Mouse (Mus musculus) adrenal gland, adult 18-20 months (tissue): Measurements from ENCODE around the gene Spats2. TPM values are rescaled to one million over a fixed set of nuclear protein-coding genes. Genes with fewer than 3 reads are reported as not detected.
"Not testable (repeated sequence)": the region's sequence is repeated elsewhere in the genome, so short reads cannot be mapped to it uniquely, and the experiment has no call there.

ENCODE experiments used
- DNase-seq, 2 experiments: peaks; one replicate each; pipeline ENCODE4 v3.0.0; 2021 to 2022; ENCODE audit warnings: low spot score in 2 of 2
- total RNA-seq, 2 experiments: library from RNA; stranded (reverse); gene quantifications; 1 replicate in 1 of 2; 2 replicates in 1 of 2; pipeline ENCODE4 v1.2.3; 2021

Spats2 gene
- total RNA-seq, 2 experiments from 2014 or later = 10.4 to 10.6 TPM

GRCm38 (mm10) chr15:99222794-99223584 lies 97.3 kb downstream of the Spats2 start:
- DNase-seq = no peak

- DNase-seq = peak; percentile 53 to 66
Measured at GRCm38 (mm10) chr15:99223585-99224207, 98.0 kb downstream of the Spats2 start.

- DNase-seq = peak; percentile 43 to 53
Measured at GRCm38 (mm10) chr15:99224208-99224911, 98.6 kb downstream of the Spats2 start, which contains the start of gene Kcnh3. TSS of gene Kcnh3 (plus strand) at chr15:99224861.

- DNase-seq = peak in 1 of 2 experiments; percentile 12
Measured at GRCm38 (mm10) chr15:99225081-99225810, 99.5 kb downstream of the Spats2 start.

- DNase-seq = no peak
Measured at GRCm38 (mm10) chr15:99226090-99226489, 100.4 kb downstream of the Spats2 start.

GRCm38 (mm10) chr15:99231998-99232397 lies 106.3 kb downstream of the Spats2 start:
- no peak for DNase-seq

- DNase-seq = no peak
Measured at GRCm38 (mm10) chr15:99233719-99234118, 108.0 kb downstream of the Spats2 start.

- no peak for DNase-seq
Measured at GRCm38 (mm10) chr15:99234326-99235010, 108.8 kb downstream of the Spats2 start.

- no peak for DNase-seq
Measured at GRCm38 (mm10) chr15:99238006-99238405, 112.3 kb downstream of the Spats2 start.

GRCm38 (mm10) chr15:99240129-99240528 lies 114.4 kb downstream of the Spats2 start:
- no peak for DNase-seq

- DNase-seq = no peak
Measured at GRCm38 (mm10) chr15:99241249-99241648, 115.5 kb downstream of the Spats2 start.

GRCm38 (mm10) chr15:99242045-99242444 lies 116.3 kb downstream of the Spats2 start:
- DNase-seq = no peak

GRCm38 (mm10) chr15:99246736-99247135 lies 121.0 kb downstream of the Spats2 start:
- not testable (repeated sequence) for DNase-seq

GRCm38 (mm10) chr15:99248972-99249371 lies 123.3 kb downstream of the Spats2 start:
- DNase-seq = no peak

GRCm38 (mm10) chr15:99249938-99250337 lies 124.2 kb downstream of the Spats2 start:
- DNase-seq = no peak

GRCm38 (mm10) chr15:99251111-99251510 lies 125.4 kb downstream of the Spats2 start:
- peak in 1 of 2 experiments; percentile 22 for DNase-seq

- DNase-seq = peak; percentile 93 to 94
Measured at GRCm38 (mm10) chr15:99251626-99252380, 126.1 kb downstream of the Spats2 start, which contains the start of gene Mcrs1. TSS of gene Mcrs1 (minus strand) at chr15:99251961.

GRCm38 (mm10) chr15:99252381-99253174 lies 126.9 kb downstream of the Spats2 start:
- no peak for DNase-seq

GRCm38 (mm10) chr15:99253175-99253479 lies 127.4 kb downstream of the Spats2 start:
- not testable (repeated sequence) for DNase-seq
